Mouse (Mus musculus) heart, postnatal 0 days (tissue): ENCODE results near the gene 1700001K19Rik.

ENCODE experiments used
- CTCF ChIP-seq: IDR thresholded peaks from 2 replicates; pipeline ENCODE4 v1.5.1; 2016; ENCODE audit warnings: antibody characterized with exemption, control low read depth, low read depth
- EP300 ChIP-seq: IDR thresholded peaks from 2 replicates; pipeline ENCODE4 v1.6.1; 2016; ENCODE audit warnings: antibody characterized with exemption, low read depth

GRCm38 (mm10) chr12:110637507-110638114 lies 44.8 kb downstream of the 1700001K19Rik start:
- no peak for TF ChIP-seq CTCF
- no peak for TF ChIP-seq EP300
